Mouse (Mus musculus): ENCODE data around the gene Zbtb20. TPM values are rescaled to one million over a fixed set of nuclear protein-coding genes. Genes with fewer than 3 reads are reported as not detected.
"Not testable (repeated sequence)": the region's sequence is repeated elsewhere in the genome, so short reads cannot be mapped to it uniquely, and the experiment has no call there.

Gene Zbtb20
- total RNA-seq, 2 experiments from 2014 or later: 40.1 to 64.5 TPM

DNA sequence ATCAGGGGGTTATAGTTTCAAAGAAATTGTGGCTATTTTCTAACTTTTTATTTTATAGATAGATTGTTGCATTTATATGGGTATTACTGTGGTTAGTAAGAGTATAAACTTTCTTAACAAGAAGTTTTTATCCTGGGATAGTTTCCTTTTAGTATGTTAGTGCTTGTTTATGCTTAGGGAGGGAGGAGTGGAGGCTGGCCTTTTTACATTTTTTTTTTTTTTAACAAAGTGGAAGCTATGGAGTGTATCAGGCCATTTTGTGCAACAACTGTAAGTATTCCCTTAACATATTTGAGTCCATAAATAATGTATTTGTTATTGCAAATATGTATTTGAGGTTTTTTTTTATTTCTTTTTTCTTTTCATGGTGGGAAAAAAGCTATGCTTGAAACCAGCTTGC lies 32.7 kb downstream of the Zbtb20 start:
- intact Hi-C loops (cut with DNase I): loop anchor here (5.0 kb wide), 1 partner anchor 599 kb away; no protein-coding TSS in a partner anchor
- DNase-seq (ENCODE audit: low spot score in 2 of 2): no peak

DNA sequence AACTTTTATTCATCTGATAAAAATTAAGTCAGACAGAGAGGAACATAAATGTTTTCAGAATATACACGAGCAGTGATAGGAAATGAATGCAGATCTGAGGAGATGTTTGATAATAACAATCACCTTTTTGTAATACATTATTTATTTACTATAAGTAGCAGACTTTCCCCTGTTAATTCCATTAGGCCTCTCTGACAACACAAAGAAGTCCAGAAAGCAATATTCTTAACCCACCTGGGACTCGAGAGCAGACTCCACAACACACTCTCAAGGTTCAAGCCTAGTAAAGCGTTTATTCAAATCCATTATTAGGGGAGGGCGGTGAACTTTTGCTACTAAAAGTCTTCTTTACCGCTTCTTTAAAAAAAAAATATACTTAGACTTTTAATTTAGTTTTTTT lies 33.2 kb downstream of the Zbtb20 start:
- intact Hi-C loops (cut with DNase I): loop anchor here (5.0 kb wide), 1 partner anchor 598 kb away; no protein-coding TSS in a partner anchor

DNA sequence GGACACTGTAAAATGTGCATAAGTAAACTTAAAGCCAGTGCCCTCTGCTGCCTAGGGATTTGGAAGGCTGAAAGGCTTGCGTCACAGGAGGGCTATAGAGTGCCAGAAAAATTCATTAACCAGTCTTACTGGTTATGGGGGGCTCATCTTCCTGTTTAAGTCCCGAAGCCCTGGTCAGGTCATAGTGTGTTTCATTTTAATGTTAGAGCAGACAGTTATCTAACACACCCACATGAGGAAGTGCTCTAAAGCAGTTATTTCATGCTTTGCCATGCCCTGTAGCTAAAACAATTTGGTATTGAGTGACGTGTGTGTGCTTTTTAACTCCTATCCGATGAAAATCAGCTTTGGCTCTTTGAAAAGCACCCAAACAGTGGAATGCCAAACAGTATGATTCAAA lies 34.3 kb downstream of the Zbtb20 start:
- DNase-seq (ENCODE audit: low spot score in 2 of 2): no peak
- intact Hi-C loops (cut with DNase I): loop anchor here (5.0 to 10.0 kb wide), 3 partner anchors 33 to 255 kb away; partner anchors contain the start of gene Zbtb20

More for the DNA sequence above, 33.2 kb downstream of the Zbtb20 start:
- no peak for DNase-seq (ENCODE audit: low spot score in 2 of 2)

DNA sequence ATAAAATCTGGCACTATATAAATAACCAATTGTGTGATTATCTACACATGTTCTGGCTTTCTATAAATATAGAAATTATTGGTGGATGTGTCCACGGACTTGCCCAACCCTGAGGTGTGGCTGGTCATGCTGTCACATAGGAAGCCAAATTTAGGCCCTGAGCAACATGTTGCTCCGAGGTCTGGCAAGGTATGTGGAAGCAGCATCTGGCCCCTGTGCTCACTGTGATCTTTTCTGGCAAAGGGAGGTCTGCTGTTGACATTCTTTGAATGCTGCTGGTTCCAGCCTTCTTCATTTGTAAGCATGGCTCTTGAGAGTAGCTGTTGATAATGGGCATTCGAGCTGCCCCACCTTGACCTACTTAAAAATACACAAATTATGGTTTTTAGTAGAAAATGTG lies 35.0 kb downstream of the Zbtb20 start:
- intact Hi-C loops (cut with DNase I): loop anchor here (5.0 to 10.0 kb wide), 3 partner anchors 33 to 254 kb away; partner anchors contain the start of gene Zbtb20
- DNase-seq (ENCODE audit: low spot score in 2 of 2): no peak

DNA sequence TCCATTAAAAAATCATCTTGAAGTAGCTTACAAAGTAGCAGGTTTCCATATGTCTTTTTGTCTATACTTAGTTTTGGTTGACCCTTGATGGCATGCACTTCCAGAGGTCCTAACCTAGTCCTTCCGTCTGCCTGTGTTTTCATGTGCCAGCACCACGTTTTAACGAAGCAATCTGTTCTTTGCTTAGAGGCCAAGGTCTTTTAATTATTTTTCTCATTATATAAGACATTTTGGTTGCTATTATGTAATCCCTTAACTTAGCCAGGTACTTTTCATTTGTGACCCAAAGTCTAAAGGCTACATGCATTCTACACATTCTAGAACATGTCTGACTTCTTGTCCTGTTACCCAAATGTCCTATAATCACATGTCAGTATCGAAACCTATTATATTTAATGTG lies 35.6 kb downstream of the Zbtb20 start:
- intact Hi-C loops (cut with DNase I): loop anchor here (5.0 to 10.0 kb wide), 3 partner anchors 34 to 253 kb away; partner anchors contain the start of gene Zbtb20

DNA sequence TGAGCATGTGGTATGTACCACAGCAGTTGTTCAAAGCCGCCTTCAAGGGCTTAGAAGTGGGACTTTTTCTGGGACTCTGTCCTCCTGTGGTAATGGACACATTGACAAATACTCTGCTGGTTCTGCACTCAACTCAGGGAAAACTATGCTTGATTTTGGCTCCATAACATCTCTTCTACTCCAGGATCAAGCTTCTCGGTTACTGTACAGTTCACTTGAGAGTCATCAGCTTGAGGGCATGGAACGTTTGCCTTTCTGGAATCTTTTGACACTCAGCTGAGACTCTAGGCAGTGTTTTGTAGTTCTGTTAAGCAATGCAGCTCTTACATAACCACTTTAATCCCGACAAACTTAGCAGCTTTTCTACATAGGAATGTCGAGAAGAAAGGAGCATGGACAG lies 36.1 kb downstream of the Zbtb20 start:
- no peak for DNase-seq (ENCODE audit: low spot score in 2 of 2)
- intact Hi-C loops (cut with DNase I): loop anchor here (5.0 to 10.0 kb wide), 3 partner anchors 35 to 253 kb away; partner anchors contain the start of gene Zbtb20

More for the DNA sequence above, 35.6 kb downstream of the Zbtb20 start:
- no peak for DNase-seq (ENCODE audit: low spot score in 2 of 2)

DNA sequence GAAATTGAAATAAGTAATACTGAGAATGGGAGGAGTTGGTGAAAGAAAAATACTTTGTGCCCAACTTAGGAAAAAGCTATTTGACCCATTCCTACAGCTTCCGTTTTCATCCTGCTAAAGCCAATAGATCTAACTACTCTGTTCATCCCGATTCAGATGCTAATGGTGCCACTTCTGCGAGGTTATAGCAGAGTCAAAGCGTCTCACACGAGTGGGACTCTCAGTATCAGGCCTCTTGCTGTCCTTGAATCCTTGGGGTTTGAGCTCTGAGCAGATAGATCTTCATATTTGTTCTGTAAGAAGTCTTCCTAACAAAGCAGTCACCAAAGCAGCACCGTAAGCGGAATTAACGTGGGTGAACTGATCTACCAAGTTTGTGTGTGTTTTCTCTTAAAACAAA lies 37.6 kb downstream of the Zbtb20 start:
- no peak for DNase-seq (ENCODE audit: low spot score in 2 of 2)
- intact Hi-C loops (cut with DNase I): loop anchor here (5.0 to 10.0 kb wide), 3 partner anchors 36 to 252 kb away; partner anchors contain the start of gene Zbtb20

DNA sequence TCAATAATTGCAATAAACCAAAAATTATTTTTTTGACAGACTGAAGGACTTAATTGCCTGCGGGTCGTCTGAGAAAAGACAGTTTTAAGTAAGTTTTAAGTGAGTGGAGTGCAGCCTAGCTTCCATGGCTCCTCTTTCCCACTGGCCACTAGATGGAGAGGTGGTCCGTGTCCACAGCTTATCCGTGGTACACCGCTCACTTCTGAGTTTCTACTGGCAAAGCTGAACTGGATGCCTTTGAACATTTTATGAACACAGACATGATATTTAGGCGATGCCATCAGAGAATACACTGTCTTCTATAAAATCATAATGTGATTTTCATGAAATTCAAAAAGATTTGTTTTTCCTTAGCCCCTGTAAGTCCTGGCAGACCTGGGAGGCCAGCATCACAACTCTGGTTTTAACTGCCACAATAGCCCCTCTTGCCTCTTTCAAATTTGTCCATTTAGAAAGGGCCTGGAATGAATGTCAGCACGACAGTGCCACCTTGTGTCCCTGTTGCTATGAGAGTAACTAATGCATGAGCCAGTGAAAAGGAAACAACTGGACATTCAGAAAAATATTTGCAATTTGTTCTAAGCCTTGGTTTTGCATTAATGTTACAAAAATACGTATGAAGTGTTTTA lies 38.9 kb downstream of the Zbtb20 start:
- peak; percentile 21 to 42 for DNase-seq (ENCODE audit: low spot score in 2 of 2)
- intact Hi-C loops (cut with DNase I): loop anchor here (5.0 to 10.0 kb wide), 4 partner anchors 37 to 742 kb away; partner anchors contain the start of gene Zbtb20

DNA sequence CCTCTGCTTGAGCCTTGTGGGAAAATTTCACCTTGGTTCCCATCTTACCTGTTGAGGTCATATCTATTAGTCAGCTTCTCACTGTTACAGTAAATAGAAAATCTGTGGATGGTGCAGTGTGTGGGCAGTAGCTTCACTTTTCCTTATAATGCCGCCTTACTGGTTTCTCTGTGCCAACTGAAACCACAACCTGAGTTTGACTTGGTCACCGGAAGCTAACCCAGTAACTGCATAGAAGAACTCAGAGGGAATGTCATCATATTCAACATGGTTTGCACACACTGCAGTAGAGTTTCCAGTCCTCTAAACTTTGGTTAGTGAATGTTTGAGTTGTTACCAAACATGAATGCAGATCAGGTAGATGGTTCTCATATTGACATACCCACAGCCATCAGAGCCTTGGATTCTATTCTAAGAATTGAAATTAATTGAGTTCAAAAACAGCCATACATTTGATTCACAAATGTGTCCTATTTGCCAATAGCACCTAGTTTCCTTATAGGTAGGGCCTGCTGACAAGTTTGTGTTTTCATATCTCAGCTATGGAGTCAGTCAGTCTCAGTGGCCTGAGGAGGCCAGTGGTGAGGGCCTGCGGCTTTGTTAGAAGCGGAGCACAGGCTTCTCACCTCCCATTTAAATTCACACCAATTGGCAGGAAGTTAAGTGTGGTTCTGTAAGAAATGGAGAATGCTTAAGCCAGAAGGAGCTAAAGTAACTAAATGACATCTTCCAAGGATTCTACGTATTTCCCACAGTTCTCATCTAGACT lies 44.5 kb downstream of the Zbtb20 start:
- intact Hi-C loops (cut with DNase I): loop anchor here (5.0 to 10.0 kb wide), 2 partner anchors 245 to 748 kb away; no protein-coding TSS in a partner anchor
- DNase-seq (ENCODE audit: low spot score in 2 of 2): no peak

DNA sequence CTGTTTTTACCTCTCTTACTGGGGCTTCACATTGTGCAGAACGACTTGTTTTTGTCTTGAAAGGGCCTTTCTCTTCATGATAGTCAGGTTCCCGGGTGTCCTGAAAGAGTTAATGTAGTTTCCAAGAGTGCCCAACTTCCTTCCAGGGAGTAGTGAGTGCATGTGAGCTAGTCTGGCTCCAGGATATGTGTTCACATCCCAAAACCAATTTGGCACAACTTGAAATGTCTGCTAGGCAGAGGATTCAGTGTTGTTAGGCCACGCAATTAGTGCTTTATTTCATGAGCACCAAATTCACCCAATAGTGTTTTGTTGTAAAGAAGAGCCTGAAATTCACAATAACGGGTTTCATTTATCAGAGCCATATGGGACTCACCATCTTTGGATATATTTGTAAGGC lies 45.8 kb downstream of the Zbtb20 start:
- intact Hi-C loops (cut with DNase I): no loop called here
- DNase-seq (ENCODE audit: low spot score in 2 of 2): no peak

DNA sequence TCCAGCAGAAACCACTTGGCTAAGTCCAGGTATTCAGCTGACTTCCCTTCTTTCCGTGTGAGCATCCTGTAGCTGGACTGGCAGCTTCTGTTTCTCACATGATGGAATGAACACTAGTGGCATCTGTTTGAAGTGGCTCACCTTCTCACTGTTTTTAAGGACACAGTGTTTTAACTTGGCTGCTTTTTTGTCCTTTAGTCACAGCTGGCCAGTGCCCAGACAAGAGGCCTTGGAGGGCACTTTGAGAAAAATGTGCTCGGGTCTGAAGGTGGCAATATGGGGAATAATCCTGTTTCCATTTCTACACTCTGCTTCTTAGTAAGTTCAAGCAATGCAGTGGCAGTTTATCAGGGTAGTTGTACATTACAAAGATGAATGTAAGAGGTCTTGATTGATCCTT lies 62.5 kb downstream of the Zbtb20 start:
- DNase-seq (ENCODE audit: low spot score in 2 of 2): no peak
- intact Hi-C loops (cut with DNase I): no loop called here

DNA sequence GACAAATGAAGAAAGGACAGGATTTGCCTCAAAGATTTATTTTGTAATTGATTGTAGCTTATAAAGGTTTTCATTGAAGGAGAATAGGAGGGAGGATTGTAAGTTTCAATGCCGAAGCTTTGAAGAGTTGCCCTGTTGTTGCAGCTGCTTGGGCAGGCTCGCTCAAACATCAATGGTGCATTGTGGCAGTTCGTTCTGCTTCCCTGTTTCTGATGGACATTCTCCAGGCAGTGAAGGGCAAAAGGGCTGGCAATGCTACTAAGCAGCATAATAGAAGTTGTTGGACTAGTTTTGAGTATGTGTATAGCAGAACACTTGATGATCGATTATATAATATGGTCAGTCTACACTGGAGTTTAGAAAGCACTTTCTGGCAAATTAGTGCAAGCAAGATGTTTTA lies 71.3 kb downstream of the Zbtb20 start:
- DNase-seq (ENCODE audit: low spot score in 2 of 2): peak; percentile 8 to 10
- intact Hi-C loops (cut with DNase I): no loop called here

DNA sequence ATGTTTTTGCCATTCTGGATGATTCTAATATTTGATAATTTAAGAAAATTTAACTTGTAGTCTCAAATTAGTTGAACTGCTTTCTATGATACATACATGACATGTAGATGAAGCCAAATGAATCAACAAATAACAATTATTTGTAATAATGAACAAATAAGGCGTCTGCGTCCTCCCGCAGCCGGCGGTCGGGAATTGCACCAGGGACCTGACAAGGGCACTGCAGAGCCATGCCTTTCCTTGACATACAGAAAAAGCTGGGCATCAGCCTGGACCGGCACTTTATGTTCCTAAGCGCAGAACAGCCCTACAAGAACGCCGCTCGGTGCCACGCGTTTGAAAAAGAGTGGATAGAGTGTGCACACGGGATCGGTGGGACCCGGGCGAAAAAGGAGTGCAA lies 79.7 kb downstream of the Zbtb20 start:
- intact Hi-C loops (cut with DNase I); DNase-seq (ENCODE audit: low spot score in 2 of 2): not testable (repeated sequence)

DNA sequence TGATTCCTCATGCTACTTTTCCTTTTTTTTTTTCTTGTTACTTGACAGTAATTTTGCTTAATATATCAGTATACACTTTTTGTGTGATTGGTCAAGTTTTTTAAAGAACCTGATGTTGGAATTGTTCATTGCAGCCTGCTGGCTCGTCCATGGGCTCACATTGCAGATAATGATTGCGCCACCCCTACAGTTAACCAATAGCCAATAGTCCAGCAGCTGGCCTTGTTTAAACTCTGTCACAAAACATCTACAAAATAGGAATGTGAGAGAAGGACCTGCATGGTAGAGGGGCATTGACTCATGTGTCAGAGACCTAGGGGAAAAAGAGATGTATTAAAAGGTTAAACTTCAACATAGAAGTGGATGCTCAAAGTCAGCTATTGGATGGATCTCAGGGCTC lies 97.2 kb downstream of the Zbtb20 start:
- no peak for DNase-seq (ENCODE audit: low spot score in 2 of 2)
- intact Hi-C loops (cut with DNase I): no loop called here

DNA sequence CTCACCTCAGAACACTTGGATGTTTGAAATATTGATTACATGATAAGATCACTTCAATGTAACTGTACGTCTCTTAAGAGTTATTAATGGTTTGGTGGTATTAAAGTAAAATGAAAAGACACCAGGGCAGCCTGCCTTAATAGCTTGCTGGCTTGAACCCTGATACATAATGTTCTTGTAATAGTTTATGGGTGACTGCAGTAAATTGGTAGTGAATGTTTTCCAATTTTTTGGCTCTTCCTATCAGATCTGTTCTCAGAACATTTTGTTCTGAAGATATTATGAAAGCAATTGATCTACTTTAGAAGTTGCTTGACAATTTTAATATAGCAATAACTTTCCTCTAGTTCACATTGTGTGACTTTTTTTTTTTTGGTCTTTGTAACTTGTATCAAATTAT lies 123.2 kb downstream of the Zbtb20 start:
- intact Hi-C loops (cut with DNase I): no loop called here
- no peak for DNase-seq (ENCODE audit: low spot score in 2 of 2)

DNA sequence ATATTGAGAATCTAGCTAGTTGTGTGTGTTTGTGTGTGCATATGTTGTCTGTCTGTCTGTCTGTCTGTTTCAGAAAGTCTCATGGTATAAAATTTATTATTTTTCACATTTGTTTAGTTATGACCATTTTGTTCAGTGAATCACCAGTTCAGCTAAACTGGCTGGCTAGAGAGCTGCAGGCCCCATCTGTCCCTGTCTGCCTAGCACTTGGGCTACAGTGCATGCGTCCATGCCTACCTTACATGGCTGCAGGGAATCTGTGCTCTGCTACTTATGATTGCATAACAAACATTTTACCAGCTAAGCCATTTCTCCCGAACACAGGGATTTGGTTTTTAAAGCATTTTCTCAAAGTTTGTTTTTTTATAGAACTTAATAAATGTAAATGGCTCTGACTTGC lies 150.7 kb downstream of the Zbtb20 start:
- intact Hi-C loops (cut with DNase I): no loop called here
- no peak for DNase-seq (ENCODE audit: low spot score in 2 of 2)

DNA sequence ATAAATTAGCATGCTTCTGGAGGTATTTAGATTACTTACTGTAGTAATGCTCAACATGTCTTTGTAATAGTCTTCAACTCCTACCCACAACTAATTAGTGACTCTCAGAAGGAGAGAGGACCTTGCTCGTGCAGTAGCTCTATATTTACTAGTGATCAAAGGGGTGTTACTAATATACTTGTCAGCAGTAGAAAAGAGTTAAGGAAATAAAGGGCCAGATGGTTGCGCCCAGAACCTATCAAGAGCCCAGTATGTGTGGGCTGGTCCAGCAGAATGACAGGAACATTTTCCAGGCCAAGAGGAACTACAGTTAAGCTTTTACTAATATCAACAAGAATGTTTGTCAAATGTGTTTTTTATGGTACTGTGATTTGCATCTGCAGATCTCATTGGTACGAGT lies 153.6 kb downstream of the Zbtb20 start:
- intact Hi-C loops (cut with DNase I): no loop called here
- DNase-seq (ENCODE audit: low spot score in 2 of 2): no peak

DNA sequence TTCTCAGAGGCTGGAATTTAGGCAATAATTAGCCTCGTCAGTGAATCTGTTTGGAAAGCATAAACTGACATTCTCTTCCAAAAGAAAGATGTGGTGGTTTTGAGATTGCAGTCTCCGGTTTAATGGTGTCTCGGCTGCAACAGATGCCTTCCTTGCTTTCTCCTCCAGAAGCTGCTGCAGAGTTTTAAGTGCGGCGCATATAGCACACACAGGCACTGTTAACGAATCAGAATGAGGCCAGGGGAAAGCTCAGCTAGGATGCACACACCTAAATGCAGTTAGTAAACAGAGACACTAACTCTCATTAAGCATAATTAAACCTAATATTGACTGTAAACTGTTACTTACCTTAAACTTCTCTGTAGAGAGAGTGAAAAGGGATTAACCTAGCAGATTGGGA lies 160.0 kb downstream of the Zbtb20 start:
- no peak for DNase-seq (ENCODE audit: low spot score in 2 of 2)
- intact Hi-C loops (cut with DNase I): no loop called here

DNA sequence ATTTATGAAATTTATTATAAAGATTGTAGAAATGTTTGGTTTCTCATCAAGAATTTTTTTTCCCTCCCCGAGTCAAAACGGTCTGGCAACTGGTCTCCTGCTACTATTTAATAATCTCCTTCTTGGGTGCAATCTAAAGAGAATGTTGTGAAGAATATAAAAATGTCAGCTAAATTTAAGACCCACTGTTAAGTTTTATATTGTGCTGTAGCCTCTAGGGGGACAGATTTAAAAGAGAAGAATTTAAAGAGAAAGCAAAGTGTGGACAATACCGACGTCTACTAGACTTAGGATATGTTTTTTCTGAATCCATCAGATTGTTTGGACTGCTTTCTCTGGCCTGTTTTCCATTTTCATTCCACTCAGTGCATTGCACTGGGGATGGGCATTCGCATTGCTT lies 160.8 kb downstream of the Zbtb20 start:
- DNase-seq (ENCODE audit: low spot score in 2 of 2): no peak
- intact Hi-C loops (cut with DNase I): no loop called here

DNA sequence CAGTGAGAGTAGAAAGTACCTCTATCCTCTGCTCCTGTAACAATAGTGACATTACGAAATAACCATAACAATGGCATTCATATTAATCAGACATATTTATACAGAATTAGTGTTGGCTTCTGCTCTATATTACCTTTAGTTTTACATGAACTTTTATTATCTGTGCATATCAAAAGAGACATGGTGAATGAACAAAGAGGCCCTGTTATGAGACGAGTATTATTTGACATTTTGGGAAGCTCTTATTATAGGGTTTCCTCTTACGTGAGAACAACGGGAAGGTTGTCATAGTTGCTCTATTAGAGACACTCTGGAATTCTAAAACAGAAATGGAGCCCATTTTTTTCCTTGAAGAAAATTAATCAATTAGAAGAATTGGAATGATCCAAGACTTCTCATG lies 161.6 kb downstream of the Zbtb20 start:
- DNase-seq (ENCODE audit: low spot score in 2 of 2): no peak
- intact Hi-C loops (cut with DNase I): no loop called here

DNA sequence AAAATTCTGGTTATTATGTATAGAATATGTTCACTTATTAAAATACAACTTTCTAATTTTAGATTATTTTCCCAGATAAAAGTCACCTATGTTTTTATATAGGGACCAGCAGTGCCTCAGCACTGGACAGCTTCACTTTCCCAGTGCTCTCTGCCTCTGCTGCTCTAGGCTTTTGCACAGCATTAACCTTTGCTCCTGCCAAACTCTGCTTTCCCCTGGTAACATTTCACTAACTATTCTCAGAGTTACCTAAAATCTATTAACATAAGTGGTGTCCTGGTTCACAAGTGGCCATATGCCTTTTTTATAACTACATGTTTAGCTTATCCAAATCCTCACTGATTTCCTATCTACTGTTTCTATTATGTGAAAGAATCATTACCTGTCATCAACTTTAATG lies 169.9 kb downstream of the Zbtb20 start:
- intact Hi-C loops (cut with DNase I): no loop called here
- DNase-seq (ENCODE audit: low spot score in 2 of 2): no peak
